Mouse (Mus musculus) gastrocnemius, postnatal 14 days (tissue): ENCODE data around the gene Plekhg1. TPM values are rescaled to one million over a fixed set of nuclear protein-coding genes. Genes with fewer than 3 reads are reported as not detected.

Experiments used
- DNase-seq: peaks from one replicate; pipeline ENCODE4 v3.0.0; 2021; ENCODE audit warnings: mixed read lengths
- intact Hi-C: fragments of 180-260 bp; cut with DNase I; formaldehyde crosslinking; loops from one replicate; pipeline ENCODE4 v1.15.1; 2025; ENCODE audit warnings: low total_unique reads
- total RNA-seq, 2 experiments: library from RNA; stranded (reverse); gene quantifications; 2 replicates each; pipeline ENCODE4 v1.2.3; 2021

Plekhg1 gene
- total RNA-seq, 2 experiments from 2014 or later, result 9.3 to 9.8 TPM

- DNase-seq, result peak; percentile 42
- intact Hi-C loops, result no loop called here
These were observed 582 bp downstream of the Plekhg1 start for GRCm38 (mm10) chr10:3740504-3741388.

GRCm38 (mm10) chr10:3741791-3742190 lies 1.6 kb downstream of the Plekhg1 start:
- intact Hi-C loops, result no loop called here
- no peak for DNase-seq

- intact Hi-C loops, result no loop called here
- DNase-seq, result peak; percentile 17
These were observed 2.9 kb downstream of the Plekhg1 start for GRCm38 (mm10) chr10:3743069-3743468.

- intact Hi-C loops, result no loop called here
- no peak for DNase-seq
These were observed 3.7 kb downstream of the Plekhg1 start for GRCm38 (mm10) chr10:3743826-3744225.

- no peak for DNase-seq
- intact Hi-C loops, result no loop called here
These were observed 6.8 kb downstream of the Plekhg1 start for GRCm38 (mm10) chr10:3746794-3747518.

GRCm38 (mm10) chr10:3749580-3749979 lies 9.4 kb downstream of the Plekhg1 start:
- no peak for DNase-seq
- intact Hi-C loops, result no loop called here

GRCm38 (mm10) chr10:3761992-3762391 lies 21.8 kb downstream of the Plekhg1 start:
- intact Hi-C loops, result no loop called here
- DNase-seq, result no peak

- DNase-seq, result no peak
- intact Hi-C loops, result no loop called here
These were observed 23.0 kb downstream of the Plekhg1 start for GRCm38 (mm10) chr10:3763199-3763598.

- no peak for DNase-seq
- intact Hi-C loops, result no loop called here
These were observed 29.0 kb downstream of the Plekhg1 start for GRCm38 (mm10) chr10:3769131-3769530.

GRCm38 (mm10) chr10:3774330-3774729 lies 34.2 kb downstream of the Plekhg1 start:
- DNase-seq, result no peak

GRCm38 (mm10) chr10:3776761-3777160 lies 36.6 kb downstream of the Plekhg1 start:
- no peak for DNase-seq
- intact Hi-C loops, result no loop called here

More at GRCm38 (mm10) chr10:3774330-3774729, 34.2 kb downstream of the Plekhg1 start:
- intact Hi-C loops, result no loop called here

GRCm38 (mm10) chr10:3785362-3785761 lies 45.2 kb downstream of the Plekhg1 start:
- intact Hi-C loops, result no loop called here
- no peak for DNase-seq

- intact Hi-C loops, result no loop called here
- DNase-seq, result no peak
These were observed 46.4 kb downstream of the Plekhg1 start for GRCm38 (mm10) chr10:3786531-3786930.

- no peak for DNase-seq
- intact Hi-C loops, result no loop called here
These were observed 46.8 kb downstream of the Plekhg1 start for GRCm38 (mm10) chr10:3787006-3787405.

GRCm38 (mm10) chr10:3793825-3794224 lies 53.7 kb downstream of the Plekhg1 start:
- intact Hi-C loops, result no loop called here
- no peak for DNase-seq

- intact Hi-C loops, result no loop called here
- no peak for DNase-seq
These were observed 59.3 kb downstream of the Plekhg1 start for GRCm38 (mm10) chr10:3799455-3799854.

- no peak for DNase-seq
- intact Hi-C loops, result no loop called here
These were observed 61.1 kb downstream of the Plekhg1 start for GRCm38 (mm10) chr10:3801254-3801653.

GRCm38 (mm10) chr10:3805334-3805733 lies 65.2 kb downstream of the Plekhg1 start:
- DNase-seq, result peak; percentile 8
- intact Hi-C loops, result no loop called here

- intact Hi-C loops, result no loop called here
These were observed 67.8 kb downstream of the Plekhg1 start for GRCm38 (mm10) chr10:3807980-3808379.

GRCm38 (mm10) chr10:3810476-3811273 lies 70.5 kb downstream of the Plekhg1 start:
- DNase-seq, result peak; percentile 43
- intact Hi-C loops, result no loop called here

More at GRCm38 (mm10) chr10:3807980-3808379, 67.8 kb downstream of the Plekhg1 start:
- DNase-seq, result no peak
